8 mouse cellular contexts compared by ENCODE assay signal in the genomic region with DNA sequence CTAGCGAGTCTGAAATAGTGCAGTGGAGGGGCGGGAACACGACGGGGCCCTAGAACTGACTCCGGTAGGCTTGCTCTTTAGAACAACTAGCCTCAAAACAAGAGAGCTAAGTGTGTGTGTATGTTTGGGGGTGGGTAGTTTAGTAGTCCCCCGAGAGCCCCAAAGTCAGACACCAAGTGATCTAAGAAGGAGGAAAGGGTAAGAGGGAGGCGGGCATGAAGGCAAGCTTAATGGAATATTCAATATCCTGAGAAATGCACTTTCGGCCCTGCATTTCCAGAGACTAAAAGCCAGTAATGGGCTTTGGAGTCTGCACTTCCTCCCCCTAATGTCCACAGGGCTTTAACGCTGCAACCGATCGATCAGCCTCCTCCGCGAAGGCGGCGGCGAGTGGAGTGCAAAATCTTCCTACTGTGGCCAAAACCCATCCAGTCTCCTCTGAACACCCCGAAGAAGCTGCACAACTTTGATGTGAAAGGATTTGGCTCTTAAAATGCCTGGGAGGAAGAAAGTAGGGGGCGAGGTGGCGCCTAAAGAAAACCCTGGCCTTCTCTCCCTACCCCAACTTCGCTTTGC. TPM values are rescaled to one million over a fixed set of nuclear protein-coding genes. Genes with fewer than 3 reads are reported as not detected.
DNase-seq lines count a peak whose midpoint lies in the region; ATAC-seq and TF ChIP-seq lines count a peak whose summit lies in the region.

No protein-coding gene starts in this region.

- H3K27me3 ChIP-seq in hindbrain, embryonic 10.5 days (ENCODE audit: insufficient read depth, poor library complexity, severe bottlenecking), result peaks cover 42% of the 10 kb centered on the region
- peaks cover 69% of the 10 kb centered on the region for H3K27me3 ChIP-seq in liver, embryonic 15.5 days

- H3K4me1 ChIP-seq in ES-E14 (ENCODE audit: control insufficient read depth in 2 of 2, insufficient read depth in 2 of 2, low read length in 2 of 2, poor library complexity in 1 of 2), result peaks cover 0 to 3% of the 10 kb centered on the region in 2 experiments; a peak in 1 of 4 replicates
- H3K4me1 ChIP-seq in hindbrain, embryonic 10.5 days (replicated peaks), result peaks cover 33% of the 10 kb centered on the region
- peaks cover 34% of the 10 kb centered on the region for H3K4me1 ChIP-seq in liver, embryonic 15.5 days (replicated peaks)

- whole genome bisulfite sequencing in hindbrain, embryonic 10.5 days, result 2% methylated on average over 20 of the region's 20 CpGs
- 5% methylated on average over 20 of the region's 20 CpGs for WGBS in liver, embryonic 15.5 days (ENCODE audit: insufficient replicate concordance)

- ATAC-seq in liver, embryonic 15.5 days (ENCODE audit: insufficient read depth), result no peak

- peak overlapping the region; percentile 79 for H3K4me2 ChIP-seq in liver, embryonic 15.5 days

- no peaks in the 10 kb centered on the region for H3K9me3 ChIP-seq in ES-E14 (ENCODE audit: control insufficient read depth, insufficient read depth, low read depth, low read length)
- H3K9me3 ChIP-seq in hindbrain, embryonic 10.5 days, result no peaks in the 10 kb centered on the region
- no peaks in the 10 kb centered on the region for H3K9me3 ChIP-seq in liver, embryonic 15.5 days (replicated peaks)

- no peaks in the 10 kb centered on the region for H3K36me3 ChIP-seq in ES-E14 (ENCODE audit: control insufficient read depth, insufficient read depth, low read length, poor library complexity, severe bottlenecking)
- no peaks in the 10 kb centered on the region for H3K36me3 ChIP-seq in hindbrain, embryonic 10.5 days
- H3K36me3 ChIP-seq in liver, embryonic 15.5 days (replicated peaks), result no peaks in the 10 kb centered on the region

- H3K9ac ChIP-seq in ES-E14 (ENCODE audit: insufficient read depth, low read depth, low read length, poor library complexity, severe bottlenecking), result no peak overlapping the region
- H3K9ac ChIP-seq in liver, embryonic 15.5 days, result no peak overlapping the region; the same call in 1 of the 2 replicates

- no peak overlapping the region for H3K27ac ChIP-seq in ES-E14 (ENCODE audit: insufficient read depth, low read depth, low read length, poor library complexity, severe bottlenecking)
- H3K27ac ChIP-seq in hindbrain, embryonic 10.5 days, result peak overlapping the region; percentile 85
- no peak overlapping the region for H3K27ac ChIP-seq in liver, embryonic 15.5 days (replicated peaks)

- peak overlapping the region; percentile 67 to 88; a peak in 2 of 4 replicates for H3K4me3 ChIP-seq in ES-E14 (ENCODE audit: insufficient read depth in 1 of 2, low read depth in 1 of 2, low read length in 2 of 2, poor library complexity in 1 of 2, severe bottlenecking in 1 of 2)
- H3K4me3 ChIP-seq in hindbrain, embryonic 10.5 days, result peak overlapping the region; percentile 60
- H3K4me3 ChIP-seq in liver, embryonic 15.5 days (replicated peaks), result peak overlapping the region; percentile 56

- DNase-seq in ES-E14 (ENCODE audit: low read depth, low spot score), result no peak
- DNase-seq in embryo, embryonic 9.5 days (ENCODE audit: extremely low spot score), result peak; percentile 51
- peak; percentile 42 for DNase-seq in hindbrain, embryonic 10.5 days (ENCODE audit: low spot score)
- DNase-seq in layer of hippocampus, postnatal 25 days (ENCODE audit: extremely low spot score in 1 of 2, low spot score in 1 of 2), result no peak
- DNase-seq in urinary bladder, postnatal 25 days (ENCODE audit: low spot score), result no peak
- no peak for DNase-seq in cerebellum, postnatal 4 days (ENCODE audit: low spot score in 2 of 2)
- DNase-seq in adrenal gland, adult 2 months, result no peak

- in situ Hi-C loops in ES-E14 (cut with MboI; ENCODE audit: low sequenced_read_pairs in 2 of 2, unreplicated experiment in 2 of 2), result loop anchor here in 1 of 2 experiments (25.0 kb wide), 1 partner anchor 1101 kb away; no protein-coding TSS in a partner anchor

TF ChIP-seq in ES-E14, 5 proteins besides CTCF, POLR2A, EP300 and RAD21:
- TF ChIP-seq MAFK (IDR thresholded peaks at IDR 0.05; ENCODE audit: insufficient read depth, low read depth, low read length) (no peak), ZC3H11A (IDR thresholded peaks at IDR 0.05; ENCODE audit: borderline replicate concordance, low read depth, low read length) (no peak), ZNF384 (IDR thresholded peaks at IDR 0.05; ENCODE audit: low read depth, low read length) (no peak), HCFC1 (IDR thresholded peaks at IDR 0.05; ENCODE audit: borderline replicate concordance, insufficient read depth, low read length) (no peak), CHD2 (IDR thresholded peaks at IDR 0.05; ENCODE audit: low read depth, low read length) (no peak)

RNA-seq across cellular contexts. Expression of gene Prkg1, which starts 1.5 kb away (rescaled TPM):
- 0.37 and 1.5 TPM in 2 replicates for total RNA-seq in ES-E14 (2012; rRNA removed)
- 4.1 and 5.4 TPM in 2 replicates for polyA plus RNA-seq in hindbrain, embryonic 10.5 days (2016; fragmentation: Nextera tagmentation; extraction: Ambion mirVana)
- 0.63 and 0.76 TPM in 2 replicates for polyA plus RNA-seq in liver, embryonic 15.5 days (2015; fragmentation: Nextera tagmentation; extraction: Ambion mirVana)
- total RNA-seq in layer of hippocampus, postnatal 25 days (2021), result 10 to 100 TPM; 17.8 to 25.1 TPM
- total RNA-seq in adrenal gland, adult 2 months (2021), result 1 to 10 TPM; 7.0 to 7.2 TPM
- polyA plus RNA-seq in adrenal gland, adult 2 months (2012; rRNA removed), result 0.95 and 1.0 TPM in 2 replicates

Comparison
In these comparisons a context has a peak if more than half of its experiments do, and no peak if none do; other contexts are left out.
1. DNase-seq: peak in embryo, embryonic 9.5 days (single experiment) and hindbrain, embryonic 10.5 days (single experiment); none in ES-E14 (single experiment), layer of hippocampus, postnatal 25 days (0 of 2), urinary bladder, postnatal 25 days (single experiment), cerebellum, postnatal 4 days (0 of 2) and adrenal gland, adult 2 months (single experiment).
2. Peak in every context shown above with its lines, with median percentiles within 50 percentile points of each other: H3K4me3 ChIP-seq.